Mouse (Mus musculus) retina, postnatal 1 day (tissue): ENCODE measurements at regions not wholly inside any gene's neighbourhood (a gene's known extent, or its start where the extent isn't known, plus 50 kb on each side); places are given as distances from the start of the nearest gene placed in this dataset.

Experiments used
- DNase-seq: peaks from one replicate; pipeline ENCODE4 v3.0.0-alpha.2; 2012

GRCm38 (mm10) chr10:92225071-92225470 is 497.1 kb downstream of the Nedd1 start:
- DNase-seq, result no peak

GRCm38 (mm10) chr10:92219310-92219709 is 502.9 kb downstream of the Nedd1 start:
- DNase-seq, result no peak

GRCm38 (mm10) chr10:92170856-92171255 is 551.4 kb downstream of the Nedd1 start:
- no peak for DNase-seq

- DNase-seq, result peak; percentile 45
These were observed 556.2 kb downstream of the Nedd1 start for GRCm38 (mm10) chr10:92166057-92166456.

GRCm38 (mm10) chr10:92164991-92165390 is 557.2 kb downstream of the Nedd1 start:
- no peak for DNase-seq

GRCm38 (mm10) chr10:92164648-92164960 is 557.6 kb downstream of the Nedd1 start:
- peak; percentile 62 for DNase-seq

GRCm38 (mm10) chr10:92163851-92164647 is 558.2 kb downstream of the Nedd1 start:
- DNase-seq, result no peak

GRCm38 (mm10) chr10:92163071-92163504 is 559.1 kb downstream of the Nedd1 start:
- DNase-seq, result peak; percentile 79

- DNase-seq, result peak; percentile 87
These were observed 559.7 kb downstream of the Nedd1 start for GRCm38 (mm10) chr10:92162473-92163011.

- DNase-seq, result peak; percentile 72
These were observed 560.7 kb downstream of the Nedd1 start for GRCm38 (mm10) chr10:92161501-92161900.

- DNase-seq, result no peak
These were observed 576.0 kb downstream of the Nedd1 start for GRCm38 (mm10) chr10:92146263-92146662.

GRCm38 (mm10) chr10:92135521-92135920 is 586.7 kb downstream of the Nedd1 start:
- DNase-seq, result no peak

GRCm38 (mm10) chr10:92112790-92113189 is 609.4 kb downstream of the Nedd1 start:
- no peak for DNase-seq

GRCm38 (mm10) chr10:92106331-92106730 is 615.9 kb downstream of the Nedd1 start:
- no peak for DNase-seq

- no peak for DNase-seq
These were observed 618.3 kb downstream of the Nedd1 start for GRCm38 (mm10) chr10:92103887-92104286.

GRCm38 (mm10) chr10:92102755-92103154 is 619.5 kb downstream of the Nedd1 start:
- no peak for DNase-seq

- DNase-seq, result no peak
These were observed 624.7 kb downstream of the Nedd1 start for GRCm38 (mm10) chr10:92097562-92097961.

- no peak for DNase-seq
These were observed 625.1 kb downstream of the Nedd1 start for GRCm38 (mm10) chr10:92097081-92097480.

GRCm38 (mm10) chr10:92091480-92092395 is 630.5 kb downstream of the Nedd1 start:
- DNase-seq, result no peak

GRCm38 (mm10) chr10:92082111-92082510 is 640.1 kb downstream of the Nedd1 start:
- DNase-seq, result no peak

GRCm38 (mm10) chr10:92081199-92081598 is 641.0 kb downstream of the Nedd1 start:
- peak; percentile 29 for DNase-seq

- no peak for DNase-seq
These were observed 642.8 kb downstream of the Nedd1 start for GRCm38 (mm10) chr10:92079421-92079820.

GRCm38 (mm10) chr10:92077291-92077690 is 644.9 kb downstream of the Nedd1 start:
- no peak for DNase-seq

GRCm38 (mm10) chr10:92076754-92077153 is 645.5 kb downstream of the Nedd1 start:
- peak; percentile 44 for DNase-seq
